Mouse (Mus musculus) gastrocnemius, postnatal 4 days (tissue): ENCODE results near the gene Gm10439. TPM values are rescaled to one million over a fixed set of nuclear protein-coding genes. Genes with fewer than 3 reads are reported as not detected.
"Not testable (repeated sequence)": the region's sequence is repeated elsewhere in the genome, so short reads cannot be mapped to it uniquely, and the experiment has no call there.

Source experiments
- DNase-seq, 2 experiments: peaks; one replicate each; pipeline ENCODE4 v3.0.0; 2021 to 2022; ENCODE audit warnings: low spot score in 2 of 2, mixed read lengths in 2 of 2
- long read RNA-seq, 2 experiments: library from polyadenylated mRNA; stranded (forward); transcript quantifications; one replicate each; pipeline ENCODE4 v2.0.0; 2021
- total RNA-seq, 2 experiments: library from RNA; stranded (reverse); gene quantifications; 2 replicates each; pipeline ENCODE4 v1.2.3; 2021

Gm10439 gene
- total RNA-seq: not detected
- long read RNA-seq, experiment 1: 0 reads
- long read RNA-seq, experiment 2: 0 reads

DNA sequence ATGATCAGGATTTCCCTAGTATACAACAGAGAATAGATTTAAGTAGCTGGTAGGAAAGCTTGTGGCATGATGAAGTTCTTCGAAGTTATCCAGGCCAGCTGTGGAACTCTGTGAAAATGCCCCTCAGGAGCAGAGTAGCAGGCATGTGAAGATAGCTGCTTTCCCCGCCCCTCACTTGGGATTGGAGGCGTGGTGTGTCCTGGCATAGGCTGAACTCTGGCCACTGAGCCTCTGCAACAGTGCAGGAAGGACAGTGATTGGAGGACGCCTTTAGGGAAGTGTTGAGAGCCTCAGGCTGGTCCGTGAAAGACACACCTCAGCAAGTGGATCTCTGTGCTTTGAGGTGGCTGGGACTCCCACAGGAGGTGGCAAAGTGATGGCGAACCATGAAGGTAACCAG lies at the start of gene Gm10439:
TSS of gene Gm10439 (plus strand) at position 301 of the 400 bp plus-strand sequence.
- DNase-seq: not testable (repeated sequence)

Other genes with a start within 250 kb of the Gm10439 start
- gene Gm15085, start 147.0 kb upstream of the Gm10439 start, total RNA-seq: not detected
- gene Gm15097, start 189.9 kb downstream of the Gm10439 start, total RNA-seq: not detected